ENCODE assay signal across 29 mouse cellular contexts in genomic region chr12:103635846-103636245, GRCm38 (mm10). TPM values are rescaled to one million over a fixed set of nuclear protein-coding genes. Genes with fewer than 3 reads are reported as not detected.
"Had no signal": no experiment of that assay in that cellular context is flagged by ENCODE, and none has a peak within 500 bp of the region (broad histone marks: within the 10 kb centered on the region; RNA-seq: fewer than 3 reads in every experiment).

No protein-coding gene starts in this region.

- H3K4me3 ChIP-seq: intestine, embryonic 15.5 days; limb, embryonic 10.5 days; limb, embryonic 13.5 days; lung, embryonic 15.5 days; megakaryocyte, embryonic 14.5 days; midbrain, embryonic 12.5 days; midbrain, embryonic 15.5 days; neural tube, embryonic 12.5 days; neural tube, embryonic 15.5 days had no signal

- H3K4me1 ChIP-seq: limb, embryonic 10.5 days; limb, embryonic 13.5 days; lung, embryonic 15.5 days; megakaryocyte, embryonic 14.5 days; midbrain, embryonic 12.5 days; midbrain, embryonic 15.5 days; neural tube, embryonic 12.5 days; neural tube, embryonic 15.5 days had no signal

- ATAC-seq: intestine, embryonic 15.5 days; midbrain, embryonic 15.5 days had no signal

- H3K9ac ChIP-seq: intestine, embryonic 15.5 days; limb, embryonic 13.5 days; lung, embryonic 15.5 days; midbrain, embryonic 12.5 days; midbrain, embryonic 15.5 days; neural tube, embryonic 12.5 days; neural tube, embryonic 15.5 days had no signal

- DNase-seq: kidney, adult 11 months; kidney, adult 8-10 months; kidney, postnatal 14 days; kidney, postnatal 4 days; lung, adult 18-20 months; lung, postnatal 10 days; lung, postnatal 36 days; right cerebral cortex, adult 18-20 months; right cerebral cortex, postnatal 14 days; right cerebral cortex, postnatal 4 days; thymus, postnatal 36 days had no signal

- H3K4me2 ChIP-seq: intestine, embryonic 15.5 days; limb, embryonic 13.5 days; lung, embryonic 15.5 days; midbrain, embryonic 12.5 days; midbrain, embryonic 15.5 days; neural tube, embryonic 12.5 days; neural tube, embryonic 15.5 days had no signal

- H3K27ac ChIP-seq: intestine, embryonic 15.5 days; limb, embryonic 10.5 days; limb, embryonic 13.5 days; lung, embryonic 15.5 days; midbrain, embryonic 12.5 days; midbrain, embryonic 15.5 days; neural tube, embryonic 12.5 days; neural tube, embryonic 15.5 days; stomach, postnatal 0 days had no signal

- H3K36me3 ChIP-seq: intestine, embryonic 15.5 days; limb, embryonic 10.5 days; limb, embryonic 13.5 days; lung, embryonic 15.5 days; midbrain, embryonic 12.5 days; midbrain, embryonic 15.5 days; neural tube, embryonic 12.5 days; neural tube, embryonic 15.5 days had no signal

- H3K9me3 ChIP-seq: intestine, embryonic 15.5 days; limb, embryonic 10.5 days; limb, embryonic 13.5 days; lung, embryonic 15.5 days; midbrain, embryonic 12.5 days; midbrain, embryonic 15.5 days; neural tube, embryonic 12.5 days; neural tube, embryonic 15.5 days had no signal

- H3K27me3 ChIP-seq: intestine, embryonic 15.5 days; limb, embryonic 13.5 days; lung, embryonic 15.5 days; megakaryocyte, embryonic 14.5 days; midbrain, embryonic 12.5 days; midbrain, embryonic 15.5 days; neural tube, embryonic 12.5 days; neural tube, embryonic 15.5 days had no signal

RNA-seq across cellular contexts. Expression of gene Serpina10, which starts 4.6 kb away (rescaled TPM):
- total RNA-seq: layer of hippocampus, adult 18-20 months; layer of hippocampus, postnatal 25 days; left cerebral cortex, adult 18-20 months; left cerebral cortex, postnatal 25 days had no signal
- polyA plus RNA-seq: limb, embryonic 10.5 days; limb, embryonic 13.5 days; midbrain, embryonic 12.5 days; urinary bladder, adult 2 months had no signal

RNA-seq across cellular contexts. Expression of gene Serpina6, which starts 21.2 kb away (rescaled TPM):
- total RNA-seq: layer of hippocampus, adult 18-20 months; layer of hippocampus, postnatal 25 days; left cerebral cortex, adult 18-20 months; left cerebral cortex, postnatal 25 days had no signal
- polyA plus RNA-seq: limb, embryonic 10.5 days; midbrain, embryonic 12.5 days; midbrain, embryonic 15.5 days; stomach, postnatal 0 days; urinary bladder, adult 2 months had no signal

RNA-seq across cellular contexts. Expression of gene Serpina16, which starts 40.1 kb away (rescaled TPM):
- total RNA-seq: layer of hippocampus, adult 18-20 months; layer of hippocampus, postnatal 25 days; left cerebral cortex, adult 18-20 months; left cerebral cortex, postnatal 25 days had no signal
- polyA plus RNA-seq: kidney, embryonic 16.5 days; limb, embryonic 10.5 days; limb, embryonic 13.5 days; lung, embryonic 15.5 days; midbrain, embryonic 12.5 days; midbrain, embryonic 15.5 days; neural tube, embryonic 12.5 days; stomach, embryonic 14.5 days; stomach, postnatal 0 days; thymus, postnatal 0 days; urinary bladder, adult 2 months had no signal

RNA-seq across cellular contexts. Expression of gene Serpina1f, which starts 59.5 kb away (rescaled TPM):
- total RNA-seq: layer of hippocampus, adult 18-20 months; layer of hippocampus, postnatal 25 days; left cerebral cortex, adult 18-20 months; left cerebral cortex, postnatal 25 days had no signal
- polyA plus RNA-seq: intestine, embryonic 15.5 days; kidney, embryonic 16.5 days; limb, embryonic 10.5 days; limb, embryonic 13.5 days; lung, embryonic 15.5 days; midbrain, embryonic 12.5 days; midbrain, embryonic 15.5 days; neural tube, embryonic 12.5 days; neural tube, embryonic 15.5 days; stomach, embryonic 14.5 days; stomach, postnatal 0 days; thymus, postnatal 0 days; urinary bladder, adult 2 months had no signal
